Mouse (Mus musculus) regulatory T cell (primary cell): ENCODE results near the gene Cnot2.

Experiments used
- in situ Hi-C: fragments of 300-600 bp; cut with MboI, MseI; formaldehyde crosslinking; loops from one replicate; pipeline ENCODE4 v1.15.1; 2025; ENCODE audit warnings: high pct_unique_total_duplicates

Cnot2 gene

DNA sequence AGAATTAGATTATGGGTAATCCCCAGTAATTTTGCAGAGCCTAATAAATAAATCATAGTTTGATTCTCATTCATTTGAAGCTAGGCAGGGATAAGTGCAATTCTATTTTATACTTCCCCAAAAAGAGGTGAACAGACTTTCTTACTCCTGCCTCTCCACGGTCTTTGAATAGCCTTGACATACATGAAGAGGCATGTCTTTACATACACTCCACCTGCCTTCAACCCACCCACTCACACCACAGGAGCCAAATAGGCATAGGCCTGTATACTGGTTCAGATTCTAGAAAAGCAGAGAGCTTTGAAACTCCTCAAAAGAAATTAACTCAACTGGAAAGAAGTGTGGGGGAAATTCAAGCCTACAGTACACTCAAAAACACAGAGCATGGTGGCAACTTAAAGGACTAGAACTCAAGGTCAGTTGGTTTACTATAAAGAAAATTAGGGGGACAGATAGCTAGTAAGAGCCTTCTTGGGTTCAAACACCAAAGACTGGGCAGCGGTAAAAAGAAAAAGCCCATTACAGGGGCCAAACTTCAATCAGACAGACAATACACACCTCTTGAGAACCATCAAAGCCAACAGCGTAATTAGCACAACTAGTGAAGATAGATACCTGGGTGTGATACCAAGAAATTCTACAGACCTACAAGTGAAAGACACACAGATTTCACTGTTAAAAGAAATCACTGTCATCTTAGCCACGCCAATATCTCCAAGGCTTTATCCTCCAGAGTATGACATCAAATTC is 18.4 kb downstream of the Cnot2 start:
- in situ Hi-C loops: loop anchor here (25.0 kb wide), 1 partner anchor 1226 kb away; no protein-coding TSS in a partner anchor

DNA sequence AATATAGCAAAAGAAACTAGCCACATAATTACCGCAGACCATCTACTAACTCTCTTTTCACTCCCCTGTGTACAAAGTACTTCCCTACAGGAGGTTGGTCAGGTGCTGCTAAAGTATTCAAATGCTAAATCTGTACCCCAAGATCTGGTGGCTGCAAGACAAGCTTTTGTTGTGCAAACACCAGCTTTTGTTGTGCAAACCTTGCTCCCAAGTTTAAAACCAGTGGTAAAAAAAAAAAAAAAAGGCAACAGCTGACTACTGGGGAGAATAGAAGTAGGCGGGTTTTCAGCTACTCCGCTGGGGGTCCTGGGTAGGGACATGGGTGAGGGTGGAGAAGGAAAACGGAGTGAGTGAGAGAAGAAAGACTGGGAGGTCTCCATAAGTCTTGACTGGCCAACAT is 19.1 kb downstream of the Cnot2 start:
- in situ Hi-C loops: loop anchor here (25.0 kb wide), 1 partner anchor 1225 kb away; no protein-coding TSS in a partner anchor

DNA sequence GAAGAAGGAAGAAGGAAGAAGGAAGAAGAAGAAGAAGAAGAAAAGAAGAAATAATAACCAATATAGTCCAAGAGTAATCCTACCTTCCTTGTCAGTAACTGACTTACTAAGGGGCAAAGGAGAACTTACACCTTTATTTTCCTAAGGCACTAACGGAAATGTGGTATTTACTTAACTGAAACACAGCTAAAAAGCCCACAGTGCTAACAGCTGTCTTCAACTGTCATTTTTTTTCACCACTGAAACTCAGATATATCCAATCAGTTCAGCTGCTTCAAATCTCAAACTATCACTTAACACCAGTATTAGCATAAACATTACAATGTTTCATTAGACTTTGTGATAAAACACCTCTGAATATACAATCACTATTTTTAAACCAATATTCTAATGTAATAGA is 22.1 kb downstream of the Cnot2 start:
- in situ Hi-C loops: loop anchor here (25.0 kb wide), 1 partner anchor 1222 kb away; no protein-coding TSS in a partner anchor

DNA sequence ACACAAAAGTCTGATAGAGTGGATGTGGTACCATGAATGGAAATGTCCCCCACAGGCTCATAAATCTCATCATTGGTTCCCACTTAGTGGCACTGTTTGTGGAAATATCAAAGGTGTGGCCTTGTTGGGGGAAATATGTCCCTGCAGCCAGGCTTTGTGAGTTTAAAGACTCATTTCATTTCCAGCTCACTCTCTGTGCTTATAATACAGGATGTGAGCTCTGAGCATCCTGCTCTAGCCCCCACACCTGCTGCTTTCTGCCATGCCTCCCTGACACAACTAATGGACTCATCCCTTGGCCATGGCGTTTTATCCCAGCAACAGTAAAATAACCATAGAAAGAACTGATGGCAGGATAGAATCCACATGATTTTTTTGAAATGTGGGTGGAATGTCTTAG is 24.1 kb downstream of the Cnot2 start:
- in situ Hi-C loops: loop anchor here (25.0 kb wide), 1 partner anchor 1220 kb away; no protein-coding TSS in a partner anchor

DNA sequence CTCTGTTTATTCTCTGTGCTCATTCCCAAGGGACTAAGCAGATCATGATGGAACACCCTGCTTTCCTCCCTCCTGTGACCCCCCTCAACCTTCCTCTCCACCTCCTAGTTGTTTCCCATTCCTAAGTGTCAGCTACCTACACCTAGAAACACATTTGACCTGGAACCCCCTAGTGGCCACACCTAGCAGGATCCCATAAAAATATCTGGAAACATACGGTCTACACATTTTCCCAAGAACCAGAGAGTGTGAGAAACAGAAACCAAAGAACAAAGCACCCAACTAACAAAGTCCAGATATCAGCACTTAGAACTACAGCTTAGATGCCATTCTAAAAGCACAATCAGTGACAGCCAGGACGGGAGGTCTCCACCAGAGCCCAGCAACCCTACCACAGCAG is 26.9 kb downstream of the Cnot2 start:
- in situ Hi-C loops: loop anchor here (25.0 kb wide), 1 partner anchor 1217 kb away; no protein-coding TSS in a partner anchor

DNA sequence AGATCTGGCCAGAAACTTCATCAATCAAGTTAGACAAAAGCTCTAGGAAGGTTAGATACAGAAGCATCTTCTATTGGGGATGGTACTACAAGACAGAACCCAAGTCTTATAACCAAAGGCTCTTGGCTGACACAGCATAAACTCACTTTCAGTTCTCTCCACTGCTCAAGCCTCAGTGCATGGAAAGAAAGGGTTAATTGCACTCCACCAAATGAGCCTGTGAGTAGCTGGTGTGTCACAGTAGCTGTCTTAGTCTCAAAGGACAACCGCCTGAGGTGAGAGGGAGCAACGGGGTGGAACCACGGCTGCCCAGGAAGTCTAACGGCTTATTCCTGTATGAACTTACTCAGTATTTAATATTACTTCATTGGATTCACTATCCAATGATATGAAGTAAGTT is 33.4 kb downstream of the Cnot2 start:
- in situ Hi-C loops: no loop called here

- in situ Hi-C loops: no loop called here
These were observed 35.1 kb downstream of the Cnot2 start for GRCm38 (mm10) chr10:116546177-116546576.

GRCm38 (mm10) chr10:116543061-116543460 is 38.2 kb downstream of the Cnot2 start:
- in situ Hi-C loops: no loop called here

GRCm38 (mm10) chr10:116540750-116541149 is 40.6 kb downstream of the Cnot2 start:
- in situ Hi-C loops: no loop called here

GRCm38 (mm10) chr10:116537495-116537894 is 43.8 kb downstream of the Cnot2 start:
- in situ Hi-C loops: loop anchor here (10.0 kb wide), 1 partner anchor 453 kb away; no protein-coding TSS in a partner anchor

DNA sequence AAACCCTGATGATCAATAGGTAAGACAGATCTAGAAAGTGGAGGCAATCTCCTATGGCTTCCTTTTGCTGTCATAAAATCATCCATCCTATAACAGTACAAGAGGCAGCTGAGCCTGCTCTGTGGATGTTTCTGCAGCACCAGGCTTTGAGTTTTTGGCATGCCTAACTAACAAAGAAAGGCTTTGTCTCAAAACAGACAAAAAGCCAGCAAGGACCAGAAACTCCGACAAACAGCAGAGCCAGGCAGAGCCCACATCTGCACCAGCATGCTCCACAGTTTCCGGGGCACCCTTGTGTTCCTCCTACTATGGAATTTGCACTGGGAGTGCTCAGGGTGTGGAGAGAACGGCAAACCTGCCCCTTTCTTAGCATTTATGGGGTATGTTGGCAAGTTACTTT is 47.0 kb downstream of the Cnot2 start:
- in situ Hi-C loops: loop anchor here (10.0 kb wide), 1 partner anchor 449 kb away; no protein-coding TSS in a partner anchor

DNA sequence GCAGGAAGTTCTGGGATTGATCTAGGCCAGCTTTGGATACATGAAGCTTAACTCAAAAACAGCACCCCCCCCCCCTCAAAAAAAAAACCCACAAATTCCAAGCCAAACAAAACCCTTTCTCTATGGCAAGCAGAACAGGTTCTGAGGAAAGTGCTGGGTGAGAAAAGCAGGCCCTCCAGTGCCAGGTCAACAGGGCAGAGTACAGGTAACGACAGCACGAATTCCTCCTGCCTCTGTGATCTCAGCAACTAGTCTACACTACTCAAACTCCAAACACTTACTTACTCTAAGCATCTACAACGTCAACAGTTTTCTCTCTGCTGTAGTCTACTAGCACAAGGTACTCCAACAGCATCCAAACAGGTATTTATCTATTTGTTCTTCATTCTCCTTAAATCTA is 48.8 kb downstream of the Cnot2 start:
- in situ Hi-C loops: loop anchor here (10.0 kb wide), 1 partner anchor 448 kb away; no protein-coding TSS in a partner anchor

DNA sequence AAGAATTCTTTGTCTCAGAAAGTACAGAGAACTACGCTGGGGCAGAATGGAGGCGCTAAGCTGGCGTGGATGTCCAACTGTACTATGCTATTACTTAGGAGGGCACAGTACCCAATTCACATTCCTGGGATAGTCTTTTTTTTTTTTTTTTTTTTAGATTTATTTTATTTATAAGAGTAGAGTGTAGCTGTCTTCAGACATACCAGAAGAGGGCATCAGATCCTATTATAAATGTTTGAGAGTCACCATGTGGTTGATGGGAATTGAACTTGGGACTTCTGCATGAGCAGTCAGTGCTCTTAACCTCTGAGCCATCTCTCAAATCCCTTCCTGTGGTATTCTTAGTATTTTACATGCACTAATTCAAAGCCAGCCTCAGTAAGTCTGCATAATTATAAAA is 50.2 kb downstream of the Cnot2 start:
- in situ Hi-C loops: loop anchor here (10.0 kb wide), 1 partner anchor 446 kb away; no protein-coding TSS in a partner anchor

DNA sequence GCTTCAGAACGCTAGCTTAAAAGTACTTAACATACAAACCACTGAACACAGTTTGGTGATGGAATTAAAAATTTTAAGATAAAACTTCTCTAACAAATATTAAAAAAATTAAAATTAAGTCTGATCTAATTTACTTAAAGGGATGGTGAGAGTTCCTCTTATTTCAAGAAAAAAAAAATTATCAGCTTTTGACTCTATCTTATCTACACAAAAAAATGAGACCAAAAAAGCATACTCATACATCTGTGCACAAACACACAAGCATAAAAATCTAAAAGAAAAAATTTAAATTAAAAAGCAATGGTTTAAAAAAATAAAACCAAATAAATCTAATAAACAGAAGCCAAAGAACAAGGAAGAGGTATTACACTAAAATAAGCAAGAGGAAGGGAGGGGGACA is 61.7 kb downstream of the Cnot2 start:
- in situ Hi-C loops: loop anchor here (10.0 kb wide), 1 partner anchor 925 kb away; no protein-coding TSS in a partner anchor

DNA sequence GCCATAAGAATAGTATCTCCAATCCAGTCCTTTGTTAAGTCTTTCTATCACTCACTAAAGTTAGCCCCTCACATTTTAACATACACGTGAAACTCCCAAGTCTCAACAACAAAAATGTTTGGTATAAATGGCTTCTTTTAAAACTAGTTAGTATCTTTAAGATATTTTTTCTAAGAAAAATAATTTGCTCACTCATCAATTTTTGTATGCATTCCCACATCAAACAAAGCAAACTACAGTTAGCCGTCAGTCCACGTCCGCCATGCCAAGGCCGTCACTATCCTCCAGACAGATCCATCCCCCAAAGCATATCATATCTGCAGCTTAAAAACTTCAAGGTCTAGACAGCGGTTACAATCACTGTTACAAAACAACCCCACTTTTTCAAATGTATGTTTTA is 65.7 kb downstream of the Cnot2 start:
- in situ Hi-C loops: loop anchor here (10.0 kb wide), 1 partner anchor 921 kb away; no protein-coding TSS in a partner anchor

GRCm38 (mm10) chr10:116515158-116515557 is 66.2 kb downstream of the Cnot2 start:
- in situ Hi-C loops: loop anchor here (10.0 kb wide), 1 partner anchor 920 kb away; no protein-coding TSS in a partner anchor

DNA sequence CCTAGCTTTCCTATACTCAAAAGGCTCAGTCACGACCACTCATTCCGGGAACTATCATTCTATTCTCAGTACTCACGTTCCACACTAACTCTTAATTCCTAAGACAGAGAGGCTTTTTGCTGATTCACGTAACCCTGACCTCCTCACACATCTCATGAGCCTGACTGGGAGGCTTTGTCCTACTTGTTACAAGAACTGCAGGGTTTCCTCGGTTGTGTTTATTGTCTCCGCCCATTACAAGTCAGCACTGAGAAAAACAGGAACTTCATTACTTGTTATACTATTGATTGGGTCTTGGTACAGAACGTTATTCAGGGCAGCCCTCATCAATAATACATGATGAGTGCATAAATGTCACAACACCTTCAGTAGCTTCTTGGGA is 68.1 kb downstream of the Cnot2 start:
- in situ Hi-C loops: loop anchor here (10.0 kb wide), 1 partner anchor 918 kb away; no protein-coding TSS in a partner anchor

- in situ Hi-C loops: loop anchor here (10.0 kb wide), 1 partner anchor 918 kb away; no protein-coding TSS in a partner anchor
These were observed 68.6 kb downstream of the Cnot2 start for GRCm38 (mm10) chr10:116512521-116513253.

DNA sequence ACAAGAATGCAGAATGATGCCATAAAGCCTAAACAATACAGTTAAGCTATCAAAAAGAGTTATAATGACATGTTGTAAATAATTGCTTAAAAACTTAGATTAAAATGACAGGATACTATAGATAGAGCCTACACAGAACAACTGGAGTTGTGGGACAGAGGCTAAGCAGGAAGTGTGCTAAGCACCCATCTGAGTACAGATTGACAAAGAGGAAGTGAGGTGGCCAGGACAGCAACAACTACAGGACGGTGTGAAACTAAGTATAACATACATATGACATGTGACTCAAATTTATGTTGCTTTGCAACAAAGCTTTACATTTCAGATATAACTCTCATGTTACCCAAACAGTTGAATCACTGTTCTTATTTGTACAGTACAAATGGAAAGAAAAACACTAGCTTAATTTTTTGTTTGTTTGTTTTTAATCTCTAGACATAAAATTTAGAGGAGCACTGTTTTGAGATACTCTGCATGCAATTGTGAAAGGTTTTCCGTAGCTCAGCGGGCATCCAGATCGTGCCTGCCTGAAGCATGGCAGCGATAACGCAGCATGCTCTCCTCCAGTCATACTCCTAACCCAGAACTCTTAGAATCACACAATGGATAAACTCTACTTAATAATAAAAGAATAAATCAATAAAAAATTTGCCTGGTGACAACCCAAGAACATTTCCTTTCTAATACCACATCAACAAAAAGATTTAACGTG is 75.9 kb downstream of the Cnot2 start:
- in situ Hi-C loops: no loop called here

GRCm38 (mm10) chr10:116492768-116493167 is 88.5 kb downstream of the Cnot2 start:
- in situ Hi-C loops: no loop called here
